Mouse (Mus musculus) E14TG2a.4 (cell line): ENCODE data around the gene Gm5089.

ENCODE experiments used
- CTCF ChIP-seq: conservative IDR thresholded peaks from 2 replicates; pipeline ENCODE4 v1.5.1; 2014; ENCODE audit warnings: low read length
- POU5F1 ChIP-seq: IDR thresholded peaks from 2 replicates; pipeline ENCODE4 v1.6.1; 2014; ENCODE audit warnings: low read length, borderline replicate concordance

DNA sequence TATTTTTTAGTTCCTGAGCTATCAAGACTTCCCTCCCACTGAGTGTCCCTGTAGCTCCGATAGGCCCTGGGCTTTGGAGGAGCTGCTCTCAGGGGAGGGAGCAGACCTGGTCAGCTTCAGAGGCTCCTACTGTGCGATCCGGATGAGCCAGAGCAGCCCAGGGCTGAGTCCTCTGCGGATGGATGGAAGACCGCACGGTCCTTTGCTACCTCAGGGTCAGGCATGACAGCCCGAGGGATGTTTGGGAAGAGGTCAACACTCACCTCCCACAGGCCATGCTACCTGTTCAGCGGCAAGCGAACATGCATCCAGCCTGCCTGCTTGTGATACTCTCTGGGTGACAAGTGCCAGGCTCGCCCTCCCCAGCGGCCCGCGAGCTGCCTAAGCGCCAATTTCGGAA is 30.3 kb upstream of the Gm5089 start:
- no peak for TF ChIP-seq CTCF
- no peak for TF ChIP-seq POU5F1
